In genomic region chr17:27499080-27499479, GRCm38 (mm10) we compare ENCODE assay signal across 15 mouse cellular contexts. TPM values are rescaled to one million over a fixed set of nuclear protein-coding genes. Genes with fewer than 3 reads are reported as not detected.
A peak's percentile ranks its signal among the peaks of the same experiment; 100 is the strongest.
DNase-seq lines count a peak whose midpoint lies in the region; TF ChIP-seq lines count a peak whose summit lies in the region.
"Had no signal": no experiment of that assay in that cellular context is flagged by ENCODE, and none has a peak within 500 bp of the region (broad histone marks: within the 10 kb centered on the region; RNA-seq: fewer than 3 reads in every experiment).

No protein-coding gene starts in this region.

- no peak for TF ChIP-seq POLR2A in testis, adult 2 months (IDR thresholded peaks at IDR 0.05; ENCODE audit: control insufficient read depth, low read depth, low read length)

- H3K36me3 ChIP-seq in testis, adult 2 months (ENCODE audit: control insufficient read depth, insufficient read depth, low read length): no peaks in the 10 kb centered on the region
- H3K36me3 ChIP-seq: heart, embryonic 12.5 days; midbrain, embryonic 12.5 days had no signal

- no peak overlapping the region for H3K4me3 ChIP-seq in testis, adult 2 months (ENCODE audit: control insufficient read depth, low read depth, low read length)
- H3K4me3 ChIP-seq: heart, embryonic 12.5 days; midbrain, embryonic 12.5 days had no signal

- H3K27me3 ChIP-seq in testis, adult 2 months (ENCODE audit: control insufficient read depth, insufficient read depth, low read length): no peaks in the 10 kb centered on the region; the same call in 1 of the 2 replicates

- no peak for DNase-seq in testis, postnatal 10 days (ENCODE audit: low spot score)
- peak; percentile 97 for DNase-seq in cerebellum, adult 11-12 months
- peak; percentile 96 to 97 for DNase-seq in cerebellum, postnatal 25 days
- no peak for DNase-seq in adrenal gland, postnatal 14 days
- DNase-seq in layer of hippocampus, adult 9-10 months (ENCODE audit: low spot score): no peak
- no peak for DNase-seq in gastrocnemius, adult 8-10 months (ENCODE audit: low spot score in 2 of 2)
- DNase-seq: adrenal gland, adult 2 months; kidney, adult 9 months; kidney, postnatal 36 days; lung, adult 2 months; lung, postnatal 36 days; right cerebral cortex, postnatal 4 days had no signal

- peaks cover 10% of the 10 kb centered on the region for H3K4me1 ChIP-seq in testis, adult 2 months (ENCODE audit: control insufficient read depth, insufficient read depth, low read length)

- H3K27ac ChIP-seq in testis, adult 2 months (ENCODE audit: control insufficient read depth, insufficient read depth, low read depth, low read length): no peak overlapping the region

- TF ChIP-seq CTCF in testis, adult 2 months (IDR thresholded peaks at IDR 0.05; ENCODE audit: control insufficient read depth, insufficient read depth, insufficient replicate concordance, low read depth, low read length): 0 out of 2 replicates have a peak, but pooled peaks have one; percentile 2

RNA-seq across cellular contexts. Expression of gene Grm4, which starts 22.1 kb away (rescaled TPM):
- 0.70 and 0.81 TPM in 2 replicates for polyA plus RNA-seq in testis, adult 2 months (2012; rRNA removed)
- total RNA-seq in adrenal gland, postnatal 14 days (2021): 3.9 and 4.5 TPM in 2 replicates
- under 1 TPM in 1 of 4 experiments, not detected in 3; 0.11 TPM for total RNA-seq in gastrocnemius, adult 8-10 months (2022)

RNA-seq across cellular contexts. Expression of gene Hmga1, which starts 57.2 kb away (rescaled TPM):
- 64.3 and 68.4 TPM in 2 replicates for polyA plus RNA-seq in testis, adult 2 months (2012; rRNA removed)
- 17.4 and 27.0 TPM in 2 replicates for total RNA-seq in adrenal gland, postnatal 14 days (2021)
- total RNA-seq in gastrocnemius, adult 8-10 months (2022): 10 to 100 TPM; 27.6 to 34.9 (median 31.9) TPM

Comparison
In these comparisons a context has a peak if more than half of its experiments do, and no peak if none do; other contexts are left out.
1. DNase-seq: peak in cerebellum, adult 11-12 months (single experiment) and cerebellum, postnatal 25 days (2 of 2); none in testis, postnatal 10 days (single experiment), adrenal gland, postnatal 14 days (single experiment), layer of hippocampus, adult 9-10 months (single experiment) and gastrocnemius, adult 8-10 months (0 of 2).